Mouse (Mus musculus) spleen, adult 10 weeks (tissue): Measurements from ENCODE around the gene Mkks. TPM values are rescaled to one million over a fixed set of nuclear protein-coding genes. Genes with fewer than 3 reads are reported as not detected.

Experiments
- polyA plus RNA-seq: library from polyadenylated mRNA; stranded (reverse); fragments of 350-450 nt; fragmentation: Illumina TruSeq; extraction: RNeasy Lipid Tissue Mini Kit (QIAGEN cat#74804); gene quantifications from one replicate; pipeline ENCODE4 v1.2.3, GENCODE M21; 2015; ENCODE audit warnings: low replicate concordance; ENCODE audit not compliant: insufficient read depth

Mkks gene
- polyA plus RNA-seq: 18.4 TPM

GRCm38 (mm10) chr2:136891068-136891950 is at the start of gene Mkks, which contains the start of the genes Slx4ip and AL731706.1:
Gene Mkks (minus strand): TSS chr2:136891389.
Gene Slx4ip (plus strand): TSS chr2:136891218.
Gene AL731706.1 (minus strand): TSS chr2:136891389.

DNA sequence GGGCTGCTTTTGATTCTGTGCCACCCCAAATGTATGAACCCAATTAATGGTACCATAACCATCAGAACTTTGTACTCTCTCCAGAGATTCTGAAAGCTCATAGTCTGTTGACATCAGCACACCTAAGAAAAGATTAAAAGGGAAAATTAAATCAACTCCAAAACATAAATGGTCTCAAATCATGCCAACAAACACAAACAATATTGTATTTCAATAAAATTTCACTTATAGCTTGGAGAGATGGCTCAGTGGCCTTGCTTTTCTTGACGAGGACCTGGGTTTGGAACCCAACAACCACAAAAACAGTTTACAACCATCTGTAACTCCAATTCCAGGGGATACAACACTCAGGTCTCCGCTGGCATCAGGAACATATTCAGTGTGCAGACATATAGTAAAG is 5.6 kb downstream of the Mkks start, which contains the start of gene AL731706.2:
TSS of gene AL731706.2 (minus strand) at position 101 of the 400 bp plus-strand sequence.

Other genes starting within 250 kb of the Mkks start
- gene Snap25, start 177.9 kb downstream of the Mkks start, polyA plus RNA-seq: 0.14 TPM
- not detected for gene AL731706.2, start 5.7 kb downstream of the Mkks start, polyA plus RNA-seq
- 11.6 TPM for gene Slx4ip, start 171 bp downstream of the Mkks start, polyA plus RNA-seq
- gene AL731706.1, start within 50 bp of the Mkks start, polyA plus RNA-seq: 18.9 TPM
- 15.4 TPM for gene Jag1, start 225.3 kb upstream of the Mkks start, polyA plus RNA-seq